ENCODE assay signal across 8 mouse cellular contexts in the genomic region with DNA sequence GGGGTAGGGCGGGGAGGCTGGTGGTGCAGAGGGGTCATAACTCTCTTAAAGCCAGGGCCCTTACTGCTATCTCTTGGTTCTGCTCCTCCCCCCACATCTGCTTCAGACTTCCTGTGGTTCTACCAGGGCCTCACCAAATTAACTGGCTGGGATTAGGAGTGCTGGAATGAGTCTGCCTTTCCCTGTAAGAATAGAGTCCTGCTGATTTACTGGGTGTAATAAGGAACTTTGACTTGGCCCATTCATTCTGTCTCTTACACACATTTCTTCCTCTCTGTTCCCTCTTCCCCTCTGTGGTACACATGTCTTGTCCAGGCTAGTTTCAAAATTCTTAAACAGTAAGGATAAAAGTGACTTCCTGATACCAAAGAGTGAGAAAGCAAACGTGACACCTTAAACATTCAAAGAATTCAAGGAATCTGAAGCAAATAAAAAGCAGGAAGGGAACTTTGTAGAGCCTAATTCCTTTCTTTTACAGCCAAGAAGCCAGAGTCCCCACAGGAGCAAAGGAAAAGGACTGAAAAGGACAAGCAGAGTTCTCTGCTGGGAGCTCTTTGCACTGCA. TPM values are rescaled to one million over a fixed set of nuclear protein-coding genes. Genes with fewer than 3 reads are reported as not detected.
DNase-seq lines count a peak whose midpoint lies in the region; ATAC-seq and TF ChIP-seq lines count a peak whose summit lies in the region.

No protein-coding gene starts in this region.

- H3K9me3 ChIP-seq in lung, embryonic 14.5 days (ENCODE audit: low read depth, low read length) = no peaks in the 10 kb centered on the region
- H3K9me3 ChIP-seq in embryonic facial prominence, embryonic 10.5 days = no peaks in the 10 kb centered on the region

- WGBS in lung, embryonic 14.5 days = 12% methylated on average over 2 of the region's 2 CpGs
- 3% methylated on average over 2 of the region's 2 CpGs for WGBS in embryonic facial prominence, embryonic 10.5 days
- 43% methylated on average over 2 of the region's 2 CpGs for WGBS in small intestine, adult 2 months

- H3K4me1 ChIP-seq in lung, embryonic 14.5 days (ENCODE audit: insufficient read depth) = peaks cover 8% of the 10 kb centered on the region
- peaks cover 39% of the 10 kb centered on the region for H3K4me1 ChIP-seq in embryonic facial prominence, embryonic 10.5 days
- H3K4me1 ChIP-seq in small intestine, adult 2 months (ENCODE audit: control insufficient read depth, insufficient read depth, insufficient read length, low read length) = no peaks in the 10 kb centered on the region

- no peak for TF ChIP-seq POLR2A in small intestine, adult 2 months (IDR thresholded peaks at IDR 0.05; ENCODE audit: low read depth, low read length)

- TF ChIP-seq CTCF in lung, embryonic 14.5 days (IDR thresholded peaks at IDR 0.05; ENCODE audit: low read depth) = no peak
- no peak for TF ChIP-seq CTCF in small intestine, adult 2 months (IDR thresholded peaks at IDR 0.05; ENCODE audit: extremely low read depth, insufficient read length, insufficient replicate concordance, low read depth, low read length)

- ATAC-seq in lung, embryonic 14.5 days (ENCODE audit: insufficient read depth) = peak; percentile 47

- H3K9ac ChIP-seq in lung, embryonic 14.5 days = no peak overlapping the region

- H3K4me3 ChIP-seq in lung, embryonic 14.5 days (ENCODE audit: low read depth, low read length) = no peak overlapping the region
- H3K4me3 ChIP-seq in embryonic facial prominence, embryonic 10.5 days = peak overlapping the region; percentile 16; the same call in 1 of the 2 replicates
- no peak overlapping the region for H3K4me3 ChIP-seq in small intestine, adult 2 months (ENCODE audit: low read depth, low read length)

- peak; percentile 67 for DNase-seq in lung, embryonic 14.5 days
- no peak for DNase-seq in lung, postnatal 4 days
- DNase-seq in embryonic facial prominence, embryonic 10.5 days (ENCODE audit: low spot score) = peak; percentile 46
- DNase-seq in kidney, postnatal 10 days = peak; percentile 23
- no peak for DNase-seq in cerebellum, adult 11-12 months
- no peak for DNase-seq in cerebellum, adult 11 months
- no peak for DNase-seq in adrenal gland, postnatal 4 days (ENCODE audit: low spot score in 2 of 2)

- H3K27ac ChIP-seq in lung, embryonic 14.5 days (ENCODE audit: low read depth) = peak overlapping the region; percentile 87
- peak overlapping the region; percentile 81 for H3K27ac ChIP-seq in embryonic facial prominence, embryonic 10.5 days (replicated peaks)
- H3K27ac ChIP-seq in small intestine, adult 2 months (ENCODE audit: insufficient read depth, low read depth, low read length) = peak overlapping the region; percentile 32; the same call in 1 of the 2 replicates

- no peak overlapping the region for H3K4me2 ChIP-seq in lung, embryonic 14.5 days

- H3K27me3 ChIP-seq in lung, embryonic 14.5 days (ENCODE audit: insufficient read depth, low read length) = no peaks in the 10 kb centered on the region
- H3K27me3 ChIP-seq in embryonic facial prominence, embryonic 10.5 days (replicated peaks; ENCODE audit: low read depth, poor library complexity, severe bottlenecking) = no peaks in the 10 kb centered on the region
- H3K27me3 ChIP-seq in small intestine, adult 2 months (ENCODE audit: control insufficient read depth, insufficient read depth, low read length) = no peaks in the 10 kb centered on the region

- no peaks in the 10 kb centered on the region for H3K36me3 ChIP-seq in lung, embryonic 14.5 days (ENCODE audit: insufficient read depth)
- H3K36me3 ChIP-seq in embryonic facial prominence, embryonic 10.5 days (replicated peaks) = peaks cover 5% of the 10 kb centered on the region; the same call in 1 of the 2 replicates
- H3K36me3 ChIP-seq in small intestine, adult 2 months (ENCODE audit: control insufficient read depth, insufficient read depth, low read length) = peaks cover 5% of the 10 kb centered on the region; the same call in 1 of the 2 replicates

RNA-seq across cellular contexts. Expression of a gene that starts 3.1 kb away (rescaled TPM):
- 13.4 and 14.2 TPM in 2 replicates for polyA plus RNA-seq in lung, embryonic 14.5 days (2014; fragmentation: Nextera tagmentation; extraction: Ambion mirVana)
- polyA plus RNA-seq in embryonic facial prominence, embryonic 10.5 days (2016; fragmentation: Nextera tagmentation; extraction: Ambion mirVana) = 18.0 and 18.1 TPM in 2 replicates
- polyA plus RNA-seq in small intestine, adult 2 months (2012; rRNA removed) = 0.33 and 0.91 TPM in 2 replicates
- 1 to 10 TPM; 6.2 to 6.9 TPM for total RNA-seq in adrenal gland, postnatal 4 days (2021)

Comparison
In these comparisons a context has a peak if more than half of its experiments do, and no peak if none do; other contexts are left out.
1. DNase-seq: peak in lung, embryonic 14.5 days (single experiment), embryonic facial prominence, embryonic 10.5 days (single experiment) and kidney, postnatal 10 days (single experiment); none in lung, postnatal 4 days (0 of 2), cerebellum, adult 11-12 months (single experiment), cerebellum, adult 11 months (single experiment) and adrenal gland, postnatal 4 days (0 of 2).
2. H3K27ac ChIP-seq: peak in every context shown above with its lines; median percentile 87 in lung, embryonic 14.5 days; 81 in embryonic facial prominence, embryonic 10.5 days; 32 in small intestine, adult 2 months.